16 mouse cellular contexts compared by ENCODE assay signal in the genomic region with DNA sequence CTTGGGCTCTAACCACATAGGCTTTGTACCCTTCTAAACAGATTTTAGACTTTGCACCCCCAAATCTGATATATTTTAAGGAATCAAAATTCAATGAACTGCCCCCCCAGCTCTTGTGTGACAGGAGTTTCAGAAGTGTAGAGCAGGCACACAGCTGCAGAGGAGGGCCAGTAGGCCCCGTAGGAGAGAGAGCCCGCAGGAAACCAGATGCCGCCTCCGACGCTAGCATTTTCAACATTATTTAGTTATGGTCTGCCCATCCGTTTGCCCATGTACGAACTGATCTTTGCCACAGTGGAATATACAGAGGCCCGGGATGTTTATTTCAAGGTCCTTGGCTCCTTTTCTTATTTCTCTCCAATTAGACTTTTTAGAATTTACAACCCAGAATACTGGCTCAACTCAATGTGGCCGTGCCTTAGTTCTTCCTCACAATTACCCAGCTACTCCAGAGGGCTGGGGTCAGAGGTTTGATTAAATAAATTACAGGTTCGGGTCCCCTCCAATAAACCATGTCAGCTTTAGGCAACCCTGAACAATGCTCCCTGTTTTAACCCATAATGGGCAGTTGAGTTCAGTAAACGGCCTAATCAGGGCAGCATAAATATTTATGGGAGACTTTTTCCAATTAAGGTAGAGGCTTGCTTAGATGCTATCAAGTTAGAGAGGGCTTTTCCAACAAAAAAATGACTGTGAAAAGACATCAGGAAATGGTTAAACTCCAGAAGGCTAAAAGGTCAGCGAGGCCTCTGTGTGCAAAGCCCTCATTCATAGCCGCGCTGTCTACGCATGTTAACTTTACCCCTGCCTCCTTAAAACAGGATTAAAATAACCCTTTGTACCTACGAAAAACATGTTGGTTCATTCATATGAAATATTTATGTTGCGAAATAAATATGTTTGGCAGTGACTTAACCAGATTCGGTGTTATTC.
DNase-seq lines count a peak whose midpoint lies in the region; ATAC-seq lines count a peak whose summit lies in the region.
"Had no signal": no experiment of that assay in that cellular context is flagged by ENCODE, and none has a peak within 500 bp of the region (broad histone marks: within the 10 kb centered on the region; RNA-seq: fewer than 3 reads in every experiment).

No protein-coding gene starts in this region.

- no peaks in the 10 kb centered on the region for H3K27me3 ChIP-seq in hindbrain, embryonic 11.5 days (ENCODE audit: control insufficient read depth, insufficient read depth, low read length)
- no peaks in the 10 kb centered on the region for H3K27me3 ChIP-seq in hindbrain, embryonic 13.5 days
- no peaks in the 10 kb centered on the region for H3K27me3 ChIP-seq in limb, embryonic 11.5 days (ENCODE audit: control insufficient read depth, insufficient read depth, low read length)
- H3K27me3 ChIP-seq: hindbrain, embryonic 15.5 days; Patski had no signal

- H3K4me3 ChIP-seq in hindbrain, embryonic 11.5 days (ENCODE audit: low read depth, low read length) = no peak overlapping the region
- no peak overlapping the region for H3K4me3 ChIP-seq in hindbrain, embryonic 13.5 days
- no peak overlapping the region for H3K4me3 ChIP-seq in limb, embryonic 11.5 days (ENCODE audit: low read depth, low read length)
- H3K4me3 ChIP-seq: gastrocnemius, adult 2 months; heart, adult 2 months; hindbrain, embryonic 15.5 days; left cerebral cortex, adult 2 months had no signal

- no peak overlapping the region for H3K9ac ChIP-seq in hindbrain, embryonic 11.5 days (ENCODE audit: low read depth, low read length)
- H3K9ac ChIP-seq in hindbrain, embryonic 13.5 days = no peak overlapping the region
- H3K9ac ChIP-seq in limb, embryonic 11.5 days (ENCODE audit: low read length) = no peak overlapping the region
- H3K9ac ChIP-seq: hindbrain, embryonic 15.5 days; lung, embryonic 14.5 days had no signal

- WGBS in hindbrain, embryonic 11.5 days = 52% methylated on average over 18 of the region's 18 CpGs
- 42% methylated on average over 18 of the region's 18 CpGs for WGBS in hindbrain, embryonic 13.5 days
- 8% methylated on average over 18 of the region's 18 CpGs for WGBS in limb, embryonic 11.5 days

- DNase-seq in hindbrain, embryonic 11.5 days (ENCODE audit: low spot score) = peak; percentile 30
- peak; percentile 69 for DNase-seq in thymus, postnatal 0 days (ENCODE audit: low spot score)
- DNase-seq in thymus, postnatal 25 days = no peak
- peak; percentile 72 for DNase-seq in limb, embryonic 11.5 days (ENCODE audit: low spot score)
- peak; percentile 17 for DNase-seq in yolk sac, embryonic 10.5 days (ENCODE audit: low spot score)
- no peak for DNase-seq in layer of hippocampus, adult 9-10 months (ENCODE audit: low spot score)
- no peak for DNase-seq in frontal cortex, postnatal 10 days (ENCODE audit: low spot score in 2 of 2)
- DNase-seq: cerebellum, adult 11-12 months; gastrocnemius, adult 2 months; heart, adult 2 months; kidney, adult 8-10 months; lung, embryonic 14.5 days had no signal

- no peak overlapping the region for H3K4me2 ChIP-seq in hindbrain, embryonic 11.5 days (replicated peaks; ENCODE audit: low read depth, low read length)
- H3K4me2 ChIP-seq in hindbrain, embryonic 13.5 days = no peak overlapping the region
- no peak overlapping the region for H3K4me2 ChIP-seq in limb, embryonic 11.5 days (ENCODE audit: low read depth, severe bottlenecking)
- H3K4me2 ChIP-seq: hindbrain, embryonic 15.5 days; lung, embryonic 14.5 days had no signal

- H3K9me3 ChIP-seq in hindbrain, embryonic 11.5 days (ENCODE audit: control insufficient read depth, low read length) = no peaks in the 10 kb centered on the region
- H3K9me3 ChIP-seq in hindbrain, embryonic 13.5 days = no peaks in the 10 kb centered on the region
- H3K9me3 ChIP-seq in limb, embryonic 11.5 days (ENCODE audit: control insufficient read depth, low read length) = no peaks in the 10 kb centered on the region
- H3K9me3 ChIP-seq: hindbrain, embryonic 15.5 days had no signal

- H3K4me1 ChIP-seq in hindbrain, embryonic 11.5 days (replicated peaks; ENCODE audit: control insufficient read depth, insufficient read depth, low read length) = no peaks in the 10 kb centered on the region
- peaks cover 13% of the 10 kb centered on the region for H3K4me1 ChIP-seq in hindbrain, embryonic 13.5 days (replicated peaks)
- H3K4me1 ChIP-seq in limb, embryonic 11.5 days (ENCODE audit: control insufficient read depth, insufficient read depth, low read length) = peaks cover 32% of the 10 kb centered on the region
- H3K4me1 ChIP-seq: hindbrain, embryonic 15.5 days had no signal

- H3K36me3 ChIP-seq in hindbrain, embryonic 11.5 days (ENCODE audit: control insufficient read depth, insufficient read depth, low read length) = no peaks in the 10 kb centered on the region
- no peaks in the 10 kb centered on the region for H3K36me3 ChIP-seq in hindbrain, embryonic 13.5 days
- H3K36me3 ChIP-seq in limb, embryonic 11.5 days (ENCODE audit: control insufficient read depth, insufficient read depth, low read length) = no peaks in the 10 kb centered on the region
- H3K36me3 ChIP-seq: hindbrain, embryonic 15.5 days had no signal

- no peak overlapping the region for H3K27ac ChIP-seq in hindbrain, embryonic 11.5 days (ENCODE audit: low read depth, low read length)
- no peak overlapping the region for H3K27ac ChIP-seq in hindbrain, embryonic 13.5 days
- H3K27ac ChIP-seq in limb, embryonic 11.5 days (replicated peaks; ENCODE audit: low read depth, low read length) = peak overlapping the region; percentile 76
- H3K27ac ChIP-seq: gastrocnemius, adult 2 months; heart, adult 2 months; hindbrain, embryonic 15.5 days; left cerebral cortex, adult 2 months had no signal

- ATAC-seq in hindbrain, embryonic 11.5 days (ENCODE audit: low FRiP score) = no peak
- ATAC-seq in hindbrain, embryonic 13.5 days (ENCODE audit: low FRiP score) = no peak
- ATAC-seq in limb, embryonic 11.5 days (ENCODE audit: insufficient number of reproducible peaks, low FRiP score, low TSS enrichment, low read depth) = peak; percentile 88
- ATAC-seq: Patski had no signal

Comparison
In these comparisons a context has a peak if more than half of its experiments do, and no peak if none do; other contexts are left out.
1. DNase-seq: peak in hindbrain, embryonic 11.5 days (single experiment), thymus, postnatal 0 days (single experiment), limb, embryonic 11.5 days (single experiment) and yolk sac, embryonic 10.5 days (single experiment); none in thymus, postnatal 25 days (single experiment), layer of hippocampus, adult 9-10 months (single experiment) and frontal cortex, postnatal 10 days (0 of 2).